Mouse (Mus musculus) inflammation-experienced regulatory T-cells, adult 6 months (primary cell): ENCODE results near the gene Kcnk3. TPM values are rescaled to one million over a fixed set of nuclear protein-coding genes. Genes with fewer than 3 reads are reported as not detected.

Experiments
- ATAC-seq: one replicate; pipeline ENCODE4 v1.8.0; 2017
- polyA plus RNA-seq, 3 experiments: library from polyadenylated mRNA; unstranded; fragments of 100-300 nt; shearing (Covaris generic); gene quantifications; one replicate each; pipeline ENCODE4 v1.2.1; 2017

Gene Kcnk3
- polyA plus RNA-seq, 3 experiments from 2014 or later: 0.09 TPM; not detected in 2

GRCm38 (mm10) chr5:30614221-30614620 lies 26.3 kb downstream of the Kcnk3 start:
- ATAC-seq: no peak

- no peak for ATAC-seq
Measured at GRCm38 (mm10) chr5:30615416-30615815, 27.4 kb downstream of the Kcnk3 start.

GRCm38 (mm10) chr5:30615819-30616218 lies 27.8 kb downstream of the Kcnk3 start:
- ATAC-seq: no peak

GRCm38 (mm10) chr5:30616644-30617043 lies 28.7 kb downstream of the Kcnk3 start:
- no peak for ATAC-seq

- ATAC-seq: no peak
Measured at GRCm38 (mm10) chr5:30617357-30617756, 29.4 kb downstream of the Kcnk3 start.

- no peak for ATAC-seq
Measured at GRCm38 (mm10) chr5:30617851-30618250, 29.9 kb downstream of the Kcnk3 start.

GRCm38 (mm10) chr5:30618376-30619003 lies 30.5 kb downstream of the Kcnk3 start:
- ATAC-seq: no peak

- no peak for ATAC-seq
Measured at GRCm38 (mm10) chr5:30619211-30619610, 31.2 kb downstream of the Kcnk3 start.

- ATAC-seq: no peak
Measured at GRCm38 (mm10) chr5:30620567-30620966, 32.6 kb downstream of the Kcnk3 start.

- ATAC-seq: no peak
Measured at GRCm38 (mm10) chr5:30621211-30621790, 33.3 kb downstream of the Kcnk3 start.

GRCm38 (mm10) chr5:30621844-30622176 lies 33.8 kb downstream of the Kcnk3 start:
- no peak for ATAC-seq

GRCm38 (mm10) chr5:30622177-30622840 lies 34.3 kb downstream of the Kcnk3 start:
- peak; percentile 35 for ATAC-seq

GRCm38 (mm10) chr5:30622841-30623185 lies 34.8 kb downstream of the Kcnk3 start:
- ATAC-seq: no peak

GRCm38 (mm10) chr5:30623380-30623779 lies 35.4 kb downstream of the Kcnk3 start:
- no peak for ATAC-seq

- no peak for ATAC-seq
Measured at GRCm38 (mm10) chr5:30624311-30624710, 36.3 kb downstream of the Kcnk3 start.

GRCm38 (mm10) chr5:30624908-30625307 lies 36.9 kb downstream of the Kcnk3 start:
- ATAC-seq: no peak

GRCm38 (mm10) chr5:30625379-30625778 lies 37.4 kb downstream of the Kcnk3 start:
- ATAC-seq: no peak

GRCm38 (mm10) chr5:30626331-30627105 lies 38.5 kb downstream of the Kcnk3 start:
- no peak for ATAC-seq

- no peak for ATAC-seq
Measured at GRCm38 (mm10) chr5:30628511-30628910, 40.5 kb downstream of the Kcnk3 start.

GRCm38 (mm10) chr5:30630401-30630800 lies 42.4 kb downstream of the Kcnk3 start:
- ATAC-seq: no peak

- ATAC-seq: no peak
Measured at GRCm38 (mm10) chr5:30632134-30632533, 44.2 kb downstream of the Kcnk3 start.

GRCm38 (mm10) chr5:30636994-30637393 lies 49.0 kb downstream of the Kcnk3 start:
- ATAC-seq: no peak

GRCm38 (mm10) chr5:30638041-30638440 lies 50.1 kb downstream of the Kcnk3 start:
- ATAC-seq: no peak
